Mouse (Mus musculus): ENCODE measurements around the gene Nop2. TPM values are rescaled to one million over a fixed set of nuclear protein-coding genes. Genes with fewer than 3 reads are reported as not detected.
A peak's percentile ranks its signal among the peaks of the same experiment; 100 is the strongest.
"Not testable (repeated sequence)": the region's sequence is repeated elsewhere in the genome, so short reads cannot be mapped to it uniquely, and the experiment has no call there.

Nop2 gene
- polyA plus RNA-seq, 1 experiment from 2014 or later, result 67.2 TPM

GRCm38 (mm10) chr6:125160854-125161760 is 29.4 kb downstream of the Nop2 start:
- Histone ChIP-seq H3K9ac (ENCODE audit: low read depth, low read length) (no peak overlapping the region), H3K36me3 (ENCODE audit: control insufficient read depth, insufficient read depth, low read length) (peaks cover 52% of the 10 kb centered on the region), H3K9me3 (ENCODE audit: control insufficient read depth, low read length) (no peaks in the 10 kb centered on the region), H3K27me3 (ENCODE audit: control insufficient read depth, insufficient read depth, low read length) (no peaks in the 10 kb centered on the region), H3K4me1 (ENCODE audit: control insufficient read depth, insufficient read depth, low read length) (peaks cover 16% of the 10 kb centered on the region; the same call in 1 of the 2 replicates), H3K27ac (ENCODE audit: low read depth, low read length) (peak overlapping the region; percentile 14; the same call in 1 of the 2 replicates), H3K4me3 (ENCODE audit: low read length) (no peak overlapping the region), H3K4me2 (replicated peaks; ENCODE audit: low read depth, low read length) (no peak overlapping the region)
- WGBS, result 25% methylated on average over 22 of the region's 22 CpGs
- ATAC-seq (ENCODE audit: low FRiP score, low TSS enrichment), result no peak

GRCm38 (mm10) chr6:125161971-125162370 is 30.3 kb downstream of the Nop2 start:
- not testable (repeated sequence) for H3K4me2 ChIP-seq (replicated peaks; ENCODE audit: low read depth, low read length); H3K4me3 ChIP-seq (ENCODE audit: low read length); H3K27me3 ChIP-seq (ENCODE audit: control insufficient read depth, insufficient read depth, low read length); ATAC-seq (ENCODE audit: low FRiP score, low TSS enrichment); H3K9ac ChIP-seq (ENCODE audit: low read depth, low read length); H3K27ac ChIP-seq (ENCODE audit: low read depth, low read length); H3K9me3 ChIP-seq (ENCODE audit: control insufficient read depth, low read length)
- WGBS, result 12% methylated on average over 3 of the region's 5 CpGs
- peaks cover 52% of the 10 kb centered on the region for H3K36me3 ChIP-seq (ENCODE audit: control insufficient read depth, insufficient read depth, low read length)
- H3K4me1 ChIP-seq (ENCODE audit: control insufficient read depth, insufficient read depth, low read length), result peaks cover 24% of the 10 kb centered on the region; the same call in 1 of the 2 replicates

GRCm38 (mm10) chr6:125162615-125163305 is 31.1 kb downstream of the Nop2 start:
- not testable (repeated sequence) for H3K9me3 ChIP-seq (ENCODE audit: control insufficient read depth, low read length); H3K27me3 ChIP-seq (ENCODE audit: control insufficient read depth, insufficient read depth, low read length); ATAC-seq (ENCODE audit: low FRiP score, low TSS enrichment); H3K4me3 ChIP-seq (ENCODE audit: low read length); H3K27ac ChIP-seq (ENCODE audit: low read depth, low read length); H3K9ac ChIP-seq (ENCODE audit: low read depth, low read length)
- H3K4me2 ChIP-seq (replicated peaks; ENCODE audit: low read depth, low read length), result peak overlapping the region; percentile 12; the same call in 1 of the 2 replicates
- 80% methylated on average over 10 of the region's 16 CpGs for WGBS
- H3K36me3 ChIP-seq (ENCODE audit: control insufficient read depth, insufficient read depth, low read length), result peaks cover 60% of the 10 kb centered on the region
- peaks cover 24% of the 10 kb centered on the region for H3K4me1 ChIP-seq (ENCODE audit: control insufficient read depth, insufficient read depth, low read length)

- no peaks in the 10 kb centered on the region for H3K27me3 ChIP-seq (ENCODE audit: control insufficient read depth, insufficient read depth, low read length)
- peak overlapping the region; percentile 54 for H3K4me2 ChIP-seq (replicated peaks; ENCODE audit: low read depth, low read length)
- peak overlapping the region; percentile 74 for H3K4me3 ChIP-seq (ENCODE audit: low read length)
- H3K36me3 ChIP-seq (ENCODE audit: control insufficient read depth, insufficient read depth, low read length), result peaks cover 65% of the 10 kb centered on the region
- WGBS, result 3% methylated on average over 20 of the region's 20 CpGs
- H3K4me1 ChIP-seq (ENCODE audit: control insufficient read depth, insufficient read depth, low read length), result peaks cover 24% of the 10 kb centered on the region
- H3K27ac ChIP-seq (ENCODE audit: low read depth, low read length), result peak overlapping the region; percentile 83; the same call in 1 of the 2 replicates
- no peaks in the 10 kb centered on the region for H3K9me3 ChIP-seq (ENCODE audit: control insufficient read depth, low read length)
- ATAC-seq (ENCODE audit: low FRiP score, low TSS enrichment), result no peak
- peak overlapping the region; percentile 89 for H3K9ac ChIP-seq (ENCODE audit: low read depth, low read length)
Observed at GRCm38 (mm10) chr6:125163801-125164657, 32.3 kb downstream of the Nop2 start.

GRCm38 (mm10) chr6:125164672-125165327 is 33.1 kb downstream of the Nop2 start:
- H3K36me3 ChIP-seq (ENCODE audit: control insufficient read depth, insufficient read depth, low read length), result peaks cover 65% of the 10 kb centered on the region
- H3K4me2 ChIP-seq (replicated peaks; ENCODE audit: low read depth, low read length), result peak overlapping the region; percentile 54
- peaks cover 24% of the 10 kb centered on the region for H3K4me1 ChIP-seq (ENCODE audit: control insufficient read depth, insufficient read depth, low read length)
- H3K27me3 ChIP-seq (ENCODE audit: control insufficient read depth, insufficient read depth, low read length), result no peaks in the 10 kb centered on the region
- peak overlapping the region; percentile 89 for H3K9ac ChIP-seq (ENCODE audit: low read depth, low read length)
- peak overlapping the region; percentile 83 for H3K27ac ChIP-seq (ENCODE audit: low read depth, low read length)
- H3K9me3 ChIP-seq (ENCODE audit: control insufficient read depth, low read length), result no peaks in the 10 kb centered on the region
- WGBS, result under 1% methylated on average over 39 of the region's 39 CpGs
- peak overlapping the region; percentile 74 for H3K4me3 ChIP-seq (ENCODE audit: low read length)
- ATAC-seq (ENCODE audit: low FRiP score, low TSS enrichment), result peak; percentile 18

GRCm38 (mm10) chr6:125165328-125165891 is 33.7 kb downstream of the Nop2 start:
- ATAC-seq (ENCODE audit: low FRiP score, low TSS enrichment), result peak; percentile 92
- no peaks in the 10 kb centered on the region for H3K9me3 ChIP-seq (ENCODE audit: control insufficient read depth, low read length)
- peak overlapping the region; percentile 83 for H3K27ac ChIP-seq (ENCODE audit: low read depth, low read length)
- WGBS, result under 1% methylated on average over 32 of the region's 36 CpGs
- H3K4me1 ChIP-seq (ENCODE audit: control insufficient read depth, insufficient read depth, low read length), result peaks cover 24% of the 10 kb centered on the region
- H3K4me2 ChIP-seq (replicated peaks; ENCODE audit: low read depth, low read length), result peak overlapping the region; percentile 54
- H3K27me3 ChIP-seq (ENCODE audit: control insufficient read depth, insufficient read depth, low read length), result no peaks in the 10 kb centered on the region
- H3K36me3 ChIP-seq (ENCODE audit: control insufficient read depth, insufficient read depth, low read length), result peaks cover 65% of the 10 kb centered on the region
- H3K4me3 ChIP-seq (ENCODE audit: low read length), result peak overlapping the region; percentile 74
- peak overlapping the region; percentile 89 for H3K9ac ChIP-seq (ENCODE audit: low read depth, low read length)

- H3K27me3 ChIP-seq (ENCODE audit: control insufficient read depth, insufficient read depth, low read length), result no peaks in the 10 kb centered on the region
- peaks cover 24% of the 10 kb centered on the region for H3K4me1 ChIP-seq (ENCODE audit: control insufficient read depth, insufficient read depth, low read length)
- peak within 1 kb of the TSS; percentile 83 for H3K27ac ChIP-seq (ENCODE audit: low read depth, low read length)
- H3K9me3 ChIP-seq (ENCODE audit: control insufficient read depth, low read length), result no peaks in the 10 kb centered on the region
- peaks cover 65% of the 10 kb centered on the region for H3K36me3 ChIP-seq (ENCODE audit: control insufficient read depth, insufficient read depth, low read length)
- H3K9ac ChIP-seq (ENCODE audit: low read depth, low read length), result peak within 1 kb of the TSS; percentile 89
- ATAC-seq (ENCODE audit: low FRiP score, low TSS enrichment), result peak; percentile 67
- WGBS, result 0% methylated on average over 18 of the region's 18 CpGs
- H3K4me2 ChIP-seq (replicated peaks; ENCODE audit: low read depth, low read length), result peak within 1 kb of the TSS; percentile 54
- peak within 1 kb of the TSS; percentile 74 for H3K4me3 ChIP-seq (ENCODE audit: low read length)
Observed at GRCm38 (mm10) chr6:125166051-125166751, 34.5 kb downstream of the Nop2 start, which contains the start of gene Gapdh. Gapdh (minus strand) TSS chr6:125166467.

Data from kidney, embryonic 14.5 days (tissue).